Mouse (Mus musculus): ENCODE measurements around the gene Tapt1. TPM values are rescaled to one million over a fixed set of nuclear protein-coding genes. Genes with fewer than 3 reads are reported as not detected.

The Tapt1 gene
- total and polyA plus RNA-seq, 3 experiments: 18.7 to 21.1 (median 19.2) TPM

- TF ChIP-seq EP300 (IDR thresholded peaks at IDR 0.05; ENCODE audit: insufficient read depth, low read depth, low read length) (no peak), POLR2A (IDR thresholded peaks at IDR 0.05; ENCODE audit: insufficient read depth, low read depth, low read length) (no peak)
- 77% methylated on average over 6 of the region's 6 CpGs for WGBS
- H3K36me3 ChIP-seq (ENCODE audit: control insufficient read depth, insufficient read depth, low read length): no peaks in the 10 kb centered on the region
- H3K27ac ChIP-seq: no peak overlapping the region
- H3K27me3 ChIP-seq (ENCODE audit: control insufficient read depth, insufficient read depth, low read length): no peaks in the 10 kb centered on the region
- no peak overlapping the region for H3K4me3 ChIP-seq
- H3K9ac ChIP-seq (ENCODE audit: low read depth, low read length): no peak overlapping the region
- H3K4me1 ChIP-seq (ENCODE audit: control insufficient read depth, insufficient read depth, low read length): no peaks in the 10 kb centered on the region
- no peak for DNase-seq
- H3K79me2 ChIP-seq (replicated peaks; ENCODE audit: control insufficient read depth, insufficient read depth, low read length): no peaks in the 10 kb centered on the region
- intact Hi-C loops (cut with DNase I): no loop called here
Observed at GRCm38 (mm10) chr5:44157760-44158159, 68.7 kb downstream of the Tapt1 start.

GRCm38 (mm10) chr5:44153050-44153449, 73.4 kb downstream of the Tapt1 start:
- Histone ChIP-seq H3K4me3 (no peak overlapping the region), H3K79me2 (replicated peaks; ENCODE audit: control insufficient read depth, insufficient read depth, low read length) (no peaks in the 10 kb centered on the region), H3K27ac (no peak overlapping the region), H3K27me3 (ENCODE audit: control insufficient read depth, insufficient read depth, low read length) (no peaks in the 10 kb centered on the region), H3K36me3 (ENCODE audit: control insufficient read depth, insufficient read depth, low read length) (no peaks in the 10 kb centered on the region), H3K9ac (ENCODE audit: low read depth, low read length) (no peak overlapping the region), H3K4me1 (ENCODE audit: control insufficient read depth, insufficient read depth, low read length) (peaks cover 1% of the 10 kb centered on the region; the same call in 1 of the 2 replicates)
- 55% methylated on average over 1 of the region's 1 CpGs for WGBS
- TF ChIP-seq POLR2A (IDR thresholded peaks at IDR 0.05; ENCODE audit: insufficient read depth, low read depth, low read length) (no peak), CTCF (IDR thresholded peaks at IDR 0.05) (no peak), EP300 (IDR thresholded peaks at IDR 0.05; ENCODE audit: insufficient read depth, low read depth, low read length) (no peak)
- no peak for DNase-seq
- intact Hi-C loops (cut with DNase I): no loop called here

GRCm38 (mm10) chr5:44151327-44152051, 74.9 kb downstream of the Tapt1 start:
- Histone ChIP-seq H3K36me3 (ENCODE audit: control insufficient read depth, insufficient read depth, low read length) (no peaks in the 10 kb centered on the region), H3K27ac (no peak overlapping the region), H3K4me1 (ENCODE audit: control insufficient read depth, insufficient read depth, low read length) (peaks cover 1% of the 10 kb centered on the region; the same call in 1 of the 2 replicates), H3K27me3 (ENCODE audit: control insufficient read depth, insufficient read depth, low read length) (no peaks in the 10 kb centered on the region), H3K79me2 (replicated peaks; ENCODE audit: control insufficient read depth, insufficient read depth, low read length) (no peaks in the 10 kb centered on the region), H3K9ac (ENCODE audit: low read depth, low read length) (no peak overlapping the region), H3K4me3 (no peak overlapping the region)
- TF ChIP-seq POLR2A (IDR thresholded peaks at IDR 0.05; ENCODE audit: insufficient read depth, low read depth, low read length) (no peak), EP300 (IDR thresholded peaks at IDR 0.05; ENCODE audit: insufficient read depth, low read depth, low read length) (no peak), CTCF (IDR thresholded peaks at IDR 0.05) (no peak)
- intact Hi-C loops (cut with DNase I): no loop called here
- WGBS: 69% methylated on average over 4 of the region's 4 CpGs
- no peak for DNase-seq

- H3K9ac ChIP-seq (ENCODE audit: low read depth, low read length): no peak overlapping the region
- 55% methylated on average over 3 of the region's 3 CpGs for WGBS
- H3K79me2 ChIP-seq (replicated peaks; ENCODE audit: control insufficient read depth, insufficient read depth, low read length): no peaks in the 10 kb centered on the region
- H3K36me3 ChIP-seq (ENCODE audit: control insufficient read depth, insufficient read depth, low read length): no peaks in the 10 kb centered on the region
- intact Hi-C loops (cut with DNase I): no loop called here
- H3K27ac ChIP-seq: no peak overlapping the region
- H3K27me3 ChIP-seq (ENCODE audit: control insufficient read depth, insufficient read depth, low read length): no peaks in the 10 kb centered on the region
- peaks cover 1% of the 10 kb centered on the region; the same call in 1 of the 2 replicates for H3K4me1 ChIP-seq (ENCODE audit: control insufficient read depth, insufficient read depth, low read length)
- H3K4me3 ChIP-seq: no peak overlapping the region
- DNase-seq: no peak
- no peak for TF ChIP-seq POLR2A (IDR thresholded peaks at IDR 0.05; ENCODE audit: insufficient read depth, low read depth, low read length)
- TF ChIP-seq EP300 (IDR thresholded peaks at IDR 0.05; ENCODE audit: insufficient read depth, low read depth, low read length): no peak
- TF ChIP-seq CTCF (IDR thresholded peaks at IDR 0.05): no peak
Observed at GRCm38 (mm10) chr5:44147732-44148131, 78.7 kb downstream of the Tapt1 start.

GRCm38 (mm10) chr5:44146437-44147332, 79.7 kb downstream of the Tapt1 start:
- DNase-seq: no peak
- WGBS: 74% methylated on average over 6 of the region's 6 CpGs
- Histone ChIP-seq H3K4me3 (no peak overlapping the region), H3K27ac (no peak overlapping the region), H3K79me2 (replicated peaks; ENCODE audit: control insufficient read depth, insufficient read depth, low read length) (no peaks in the 10 kb centered on the region), H3K4me1 (ENCODE audit: control insufficient read depth, insufficient read depth, low read length) (peaks cover 1% of the 10 kb centered on the region; the same call in 1 of the 2 replicates), H3K9ac (ENCODE audit: low read depth, low read length) (no peak overlapping the region), H3K27me3 (ENCODE audit: control insufficient read depth, insufficient read depth, low read length) (no peaks in the 10 kb centered on the region), H3K36me3 (ENCODE audit: control insufficient read depth, insufficient read depth, low read length) (no peaks in the 10 kb centered on the region)
- no peak for TF ChIP-seq EP300 (IDR thresholded peaks at IDR 0.05; ENCODE audit: insufficient read depth, low read depth, low read length)
- TF ChIP-seq CTCF (IDR thresholded peaks at IDR 0.05): no peak
- TF ChIP-seq POLR2A (IDR thresholded peaks at IDR 0.05; ENCODE audit: insufficient read depth, low read depth, low read length): no peak
- intact Hi-C loops (cut with DNase I): no loop called here

Measured in heart, adult 2 months (tissue).